Mouse (Mus musculus) intestine, postnatal 0 days (tissue): ENCODE measurements around the gene Slc6a3. TPM values are rescaled to one million over a fixed set of nuclear protein-coding genes. Genes with fewer than 3 reads are reported as not detected.

Experiments
- ATAC-seq: fragments of 200-750 bp; cut with Nextera tagmentation; 2 replicates; pipeline ENCODE4 v1.8.0; 2017; ENCODE audit warnings: mild to moderate bottlenecking, moderate TSS enrichment, moderate library complexity
- H3K27ac ChIP-seq: fragments of 300-500 bp; sonication (generic); 2 replicates; pipeline ENCODE4 v1.5.1; 2014; ENCODE audit warnings: mild to moderate bottlenecking, low read depth, low read length, moderate library complexity
- H3K27me3 ChIP-seq: fragments of 300-500 bp; sonication (generic); replicated peaks from 2 replicates; pipeline ENCODE4 v1.6.1; 2014; ENCODE audit warnings: low read length, mixed read lengths; ENCODE audit not compliant: control insufficient read depth, insufficient read depth
- H3K36me3 ChIP-seq: fragments of 300-500 bp; sonication (generic); 2 replicates; pipeline ENCODE4 v1.6.1; 2014; ENCODE audit warnings: mild to moderate bottlenecking, moderate library complexity; ENCODE audit not compliant: control insufficient read depth, insufficient read depth
- H3K4me1 ChIP-seq: fragments of 300-500 bp; sonication (generic); replicated peaks from 2 replicates; pipeline ENCODE4 v1.6.1; 2014; ENCODE audit warnings: antibody characterized with exemption, low read length, mixed read lengths; ENCODE audit not compliant: control insufficient read depth, insufficient read depth
- H3K4me2 ChIP-seq: fragments of 300-500 bp; sonication (generic); replicated peaks from 2 replicates; pipeline ENCODE4 v1.6.1; 2014; ENCODE audit warnings: low read depth, mild to moderate bottlenecking, moderate library complexity
- H3K4me3 ChIP-seq: fragments of 300-500 bp; sonication (generic); 2 replicates; pipeline ENCODE4 v1.5.1; 2014; ENCODE audit warnings: low read depth, low read length
- H3K9ac ChIP-seq: fragments of 300-500 bp; sonication (generic); 2 replicates; pipeline ENCODE4 v1.6.1; 2014; ENCODE audit warnings: mild to moderate bottlenecking, low read depth, low read length
- H3K9me3 ChIP-seq: fragments of 300-500 bp; sonication (generic); 2 replicates; pipeline ENCODE4 v1.6.1; 2016; ENCODE audit warnings: mixed run types; ENCODE audit not compliant: control insufficient read depth
- CTCF ChIP-seq: sonication (generic); IDR thresholded peaks from 2 replicates; pipeline ENCODE4 v1.5.1; 2016; ENCODE audit warnings: low read depth, mild to moderate bottlenecking, control low read depth, antibody characterized with exemption, moderate library complexity
- WGBS: fragments of 180-500 bp; shearing (Covaris S2); extraction: QIAGEN DNeasy Blood & Tissue Kit; methylation state at CpG from one replicate; pipeline ENCODE4 v1.1.7; 2014; 5-methylcytosine and 5-hydroxymethylcytosine counted together
- polyA plus RNA-seq: library from polyadenylated mRNA; unstranded; fragments of >200 nt; fragmentation: Nextera tagmentation; extraction: Ambion mirVana; gene quantifications from 2 replicates; pipeline ENCODE4 v1.2.1, GENCODE M21; 2015

Gene Slc6a3
- polyA plus RNA-seq, 1 experiment from 2014 or later, result 4.3 TPM

DNA sequence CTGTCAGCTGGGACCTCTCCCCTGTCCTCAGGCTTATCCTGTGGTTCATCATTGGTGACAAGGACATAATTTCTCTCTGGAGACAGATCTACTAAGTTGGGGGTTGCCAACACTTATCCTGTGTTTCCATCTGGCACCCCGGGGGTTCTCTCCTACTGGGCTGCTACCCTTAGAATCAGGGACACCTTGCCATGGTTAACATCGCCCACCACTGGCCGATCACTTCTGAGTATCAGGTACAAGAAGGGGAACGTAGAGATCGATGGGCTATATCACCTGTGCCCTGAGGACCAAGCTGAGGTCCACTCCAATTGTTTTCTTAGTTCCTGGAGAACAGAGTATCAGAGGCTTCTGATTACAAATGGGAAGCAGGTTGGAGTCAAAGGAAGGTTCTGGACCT lies 27.7 kb downstream of the Slc6a3 start:
- Histone ChIP-seq H3K27ac (no peak overlapping the region), H3K4me1 (no peaks in the 10 kb centered on the region), H3K27me3 (no peaks in the 10 kb centered on the region), H3K9ac (no peak overlapping the region), H3K4me2 (no peak overlapping the region), H3K4me3 (no peak overlapping the region), H3K36me3 (no peaks in the 10 kb centered on the region), H3K9me3 (no peaks in the 10 kb centered on the region)
- no peak for ATAC-seq
- 87% methylated on average over 5 of the region's 5 CpGs for WGBS
- no peak for TF ChIP-seq CTCF

DNA sequence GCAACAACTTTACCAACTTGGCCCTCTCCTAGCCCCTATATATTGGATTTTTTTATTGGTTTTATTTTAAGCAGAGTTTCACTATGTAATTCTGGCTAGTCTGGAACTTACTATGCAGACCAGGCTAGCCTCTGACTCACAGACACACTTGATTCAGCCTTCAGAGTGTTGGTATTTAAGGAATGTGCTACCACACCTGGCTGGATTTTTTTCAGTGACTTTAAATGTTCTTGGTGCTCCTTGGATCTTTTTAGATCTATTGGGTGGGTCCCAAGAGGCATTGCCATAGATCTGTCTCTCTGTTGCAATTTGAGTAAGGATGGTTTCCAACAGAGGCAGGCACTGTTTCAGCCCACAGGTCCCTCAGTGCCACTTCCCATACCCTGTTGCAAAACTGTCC lies 38.5 kb downstream of the Slc6a3 start:
- ATAC-seq, result no peak
- Histone ChIP-seq H3K4me1 (no peaks in the 10 kb centered on the region), H3K4me2 (no peak overlapping the region), H3K27me3 (no peaks in the 10 kb centered on the region), H3K4me3 (no peak overlapping the region), H3K36me3 (no peaks in the 10 kb centered on the region), H3K27ac (no peak overlapping the region), H3K9ac (no peak overlapping the region), H3K9me3 (no peaks in the 10 kb centered on the region)
- no peak for TF ChIP-seq CTCF

DNA sequence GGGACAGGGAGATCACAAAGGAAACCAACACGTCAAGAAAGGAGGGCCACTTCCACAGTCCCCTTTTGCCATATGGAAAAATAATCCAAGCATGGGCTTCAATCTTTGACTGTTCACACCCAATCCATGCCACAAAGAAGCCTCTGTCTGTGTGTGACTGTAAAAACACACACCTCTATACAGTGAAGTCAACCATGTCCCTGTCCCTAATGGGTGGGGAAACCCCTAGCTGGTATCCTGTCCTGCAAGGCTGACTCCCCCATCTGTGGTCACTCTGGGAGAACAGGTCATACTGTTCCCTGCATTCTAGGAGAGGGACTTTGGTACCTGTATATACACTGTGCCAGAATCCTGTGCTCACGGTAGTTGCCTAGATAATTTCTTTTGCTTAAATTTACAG lies 40.7 kb downstream of the Slc6a3 start:
- no peaks in the 10 kb centered on the region for H3K27me3 ChIP-seq
- no peaks in the 10 kb centered on the region for H3K9me3 ChIP-seq
- H3K36me3 ChIP-seq, result no peaks in the 10 kb centered on the region
- no peak for ATAC-seq
- H3K4me1 ChIP-seq, result no peaks in the 10 kb centered on the region
- no peak overlapping the region for H3K27ac ChIP-seq
- 70% methylated on average over 2 of the region's 2 CpGs for WGBS
- H3K4me2 ChIP-seq, result no peak overlapping the region
- no peak overlapping the region for H3K4me3 ChIP-seq
- TF ChIP-seq CTCF, result no peak
- no peak overlapping the region for H3K9ac ChIP-seq

DNA sequence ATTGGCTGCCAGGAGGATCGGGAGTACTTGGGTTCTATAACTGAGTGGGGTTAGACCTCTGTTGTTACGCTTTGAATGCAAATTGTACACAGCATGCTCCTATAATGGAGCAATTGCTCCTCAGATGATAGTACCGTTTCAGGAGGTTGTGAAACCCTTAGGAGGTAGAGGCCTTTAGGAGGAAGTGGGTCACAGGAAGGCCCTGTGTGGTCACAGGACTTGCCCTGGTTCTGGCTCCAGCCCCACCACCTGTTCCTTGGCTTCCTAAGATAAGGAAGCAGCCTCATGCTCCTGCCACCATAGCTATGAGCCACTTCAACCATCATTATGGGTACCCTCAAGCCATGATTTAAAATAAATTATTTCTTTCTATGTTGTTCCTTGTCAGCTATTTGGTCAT lies 54.9 kb downstream of the Slc6a3 start:
- 75% methylated on average over 3 of the region's 3 CpGs for WGBS
- Histone ChIP-seq H3K4me2 (no peak overlapping the region), H3K9ac (no peak overlapping the region), H3K27me3 (no peaks in the 10 kb centered on the region), H3K4me3 (no peak overlapping the region), H3K9me3 (no peaks in the 10 kb centered on the region), H3K4me1 (no peaks in the 10 kb centered on the region), H3K36me3 (no peaks in the 10 kb centered on the region), H3K27ac (no peak overlapping the region)
- ATAC-seq, result no peak
- no peak for TF ChIP-seq CTCF

DNA sequence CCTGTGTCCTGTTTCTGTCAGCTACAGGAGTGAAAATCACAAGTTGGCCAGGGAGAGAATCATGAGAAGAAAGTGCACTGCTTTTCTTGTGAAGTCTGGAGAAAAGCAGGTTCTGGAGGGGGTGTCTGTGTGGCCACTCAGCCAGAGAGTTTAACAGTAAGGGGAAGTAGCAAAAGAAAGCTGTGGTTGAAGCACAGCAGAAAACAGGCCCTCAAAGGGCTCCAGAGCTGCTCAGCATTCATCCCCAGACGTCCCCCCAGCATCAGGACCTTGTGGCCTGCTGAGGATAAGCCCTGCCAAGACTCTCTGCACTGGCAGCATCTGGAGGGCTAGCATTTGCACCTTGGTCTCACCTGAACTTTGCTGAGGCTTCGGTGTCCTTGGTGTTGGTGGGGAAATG lies 56.0 kb downstream of the Slc6a3 start:
- no peak for TF ChIP-seq CTCF
- no peak overlapping the region for H3K4me3 ChIP-seq
- WGBS, result 28% methylated on average over 2 of the region's 2 CpGs
- H3K4me2 ChIP-seq, result no peak overlapping the region
- H3K9ac ChIP-seq, result no peak overlapping the region
- no peaks in the 10 kb centered on the region for H3K27me3 ChIP-seq
- H3K9me3 ChIP-seq, result no peaks in the 10 kb centered on the region
- H3K4me1 ChIP-seq, result no peaks in the 10 kb centered on the region
- no peak overlapping the region for H3K27ac ChIP-seq
- H3K36me3 ChIP-seq, result no peaks in the 10 kb centered on the region
- no peak for ATAC-seq

DNA sequence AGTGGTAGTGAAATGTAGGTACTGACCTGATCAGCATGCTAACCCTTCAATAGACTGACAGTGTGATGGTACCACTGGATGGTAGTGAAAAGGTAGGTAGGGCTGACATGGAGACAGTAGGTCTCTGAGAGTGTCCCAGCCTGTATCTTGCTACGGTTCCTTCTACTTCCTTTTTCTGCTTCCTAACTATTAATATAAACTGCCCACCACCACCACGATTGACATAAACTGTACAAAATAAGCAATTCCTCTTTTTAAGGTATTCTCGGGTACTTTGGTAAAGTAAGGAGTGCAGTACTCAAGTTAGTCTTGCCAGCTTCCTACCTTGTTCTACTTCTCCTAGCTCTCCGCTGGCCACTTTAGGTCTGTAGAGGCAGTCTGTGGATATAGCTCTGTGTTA lies 59.7 kb downstream of the Slc6a3 start:
- TF ChIP-seq CTCF, result no peak
- Histone ChIP-seq H3K4me1 (no peaks in the 10 kb centered on the region), H3K27ac (no peak overlapping the region), H3K27me3 (no peaks in the 10 kb centered on the region), H3K9ac (no peak overlapping the region), H3K9me3 (no peaks in the 10 kb centered on the region), H3K4me3 (no peak overlapping the region), H3K4me2 (no peak overlapping the region), H3K36me3 (no peaks in the 10 kb centered on the region)
- ATAC-seq, result no peak
- 77% methylated on average over 4 of the region's 4 CpGs for WGBS

DNA sequence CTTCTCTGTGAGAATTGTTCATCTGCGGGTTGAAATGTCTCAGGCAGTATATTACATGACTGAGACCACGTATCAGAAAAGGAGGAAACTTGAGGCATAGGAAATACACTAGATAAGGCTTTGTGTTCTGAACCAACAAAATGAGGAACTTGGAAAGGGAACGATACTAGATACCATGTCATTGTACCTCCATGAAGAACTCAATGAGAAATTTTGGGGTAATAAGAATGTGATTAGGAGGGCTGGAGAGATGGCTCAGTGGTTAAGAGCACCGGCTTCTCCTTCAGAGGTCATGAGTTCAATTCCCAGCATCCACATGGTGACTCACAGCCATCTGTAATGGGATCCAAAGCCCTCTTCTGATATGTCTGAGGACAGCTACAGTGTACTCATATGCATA lies 63.7 kb downstream of the Slc6a3 start:
- no peaks in the 10 kb centered on the region for H3K36me3 ChIP-seq
- no peak for TF ChIP-seq CTCF
- ATAC-seq, result no peak

More for the DNA sequence above, 63.7 kb downstream of the Slc6a3 start:
- peaks cover 5% of the 10 kb centered on the region; the same call in 1 of the 2 replicates for H3K4me1 ChIP-seq
- H3K9me3 ChIP-seq, result no peaks in the 10 kb centered on the region
- no peak overlapping the region for H3K9ac ChIP-seq
- WGBS, result 79% methylated on average over 4 of the region's 4 CpGs
- H3K4me2 ChIP-seq, result no peak overlapping the region
- H3K4me3 ChIP-seq, result no peak overlapping the region
- no peaks in the 10 kb centered on the region for H3K27me3 ChIP-seq
- no peak overlapping the region for H3K27ac ChIP-seq
